Mouse (Mus musculus) layer of hippocampus, adult 2 months (tissue): ENCODE measurements around the gene Brinp3. TPM values are rescaled to one million over a fixed set of nuclear protein-coding genes. Genes with fewer than 3 reads are reported as not detected.

ENCODE experiments used
- DNase-seq, 2 experiments: peaks; one replicate each; pipeline ENCODE4 v3.0.0; 2022; ENCODE audit warnings: low spot score in 2 of 2
- H3K27ac ChIP-seq: fragments of 200-600 bp; 2 replicates; pipeline ENCODE4 v1.8.1; 2022
- H3K4me3 ChIP-seq: fragments of 200-600 bp; 2 replicates; pipeline ENCODE4 v1.8.1; 2022; ENCODE audit warnings: mild to moderate bottlenecking
- CTCF ChIP-seq: fragments of 200-600 bp; conservative IDR thresholded peaks from 2 replicates; pipeline ENCODE4 v1.8.1; 2022; ENCODE audit warnings: antibody characterized with exemption, mild to moderate bottlenecking, moderate library complexity
- total RNA-seq, 2 experiments: library from RNA; stranded (reverse); gene quantifications; 2 replicates each; pipeline ENCODE4 v1.2.3; 2021

The Brinp3 gene
- total RNA-seq, 2 experiments from 2014 or later = 14.7 to 15.6 TPM

DNA sequence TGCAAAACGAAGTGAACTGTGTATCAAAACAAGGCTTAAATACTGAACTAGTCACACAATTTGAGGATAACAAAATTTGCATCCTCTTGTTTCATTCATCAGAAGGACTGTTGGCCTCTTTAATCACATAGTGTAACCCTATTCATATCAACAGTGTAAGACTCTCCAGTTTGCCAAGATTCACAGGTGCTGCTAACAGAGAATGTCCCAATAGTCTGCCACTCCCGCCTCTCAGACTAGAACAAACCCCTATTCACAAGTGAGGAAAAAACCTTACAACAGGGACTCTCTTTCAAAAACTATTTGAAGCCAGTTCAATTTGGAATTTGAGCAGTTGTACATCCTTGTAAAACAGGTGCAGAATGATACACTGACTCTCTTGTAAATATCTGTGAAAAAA lies 349.5 kb downstream of the Brinp3 start:
- H3K27ac ChIP-seq = no peak overlapping the region
- H3K4me3 ChIP-seq = no peak overlapping the region
- no peak for TF ChIP-seq CTCF
- DNase-seq = peak in 1 of 2 experiments; percentile 9

DNA sequence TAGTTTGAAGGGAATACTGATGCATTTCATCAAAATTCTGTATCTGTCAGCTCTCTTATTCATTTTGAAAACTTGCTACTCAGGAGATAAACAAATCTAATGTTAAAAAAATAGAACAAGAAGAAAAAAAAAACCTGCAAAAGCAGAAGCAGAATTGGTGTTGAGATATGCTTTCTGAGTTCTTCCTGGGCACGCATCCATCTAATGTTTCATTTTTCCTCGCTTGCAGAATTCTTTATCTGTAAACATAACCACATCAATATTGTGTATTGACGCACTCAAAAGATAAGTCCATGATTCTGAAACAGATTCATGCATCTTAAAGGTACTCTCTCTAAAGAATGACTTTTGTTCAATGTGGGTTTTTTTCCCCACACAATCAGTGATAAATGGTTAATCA lies 354.3 kb downstream of the Brinp3 start:
- Histone ChIP-seq H3K4me3 (no peak overlapping the region), H3K27ac (no peak overlapping the region)
- no peak for TF ChIP-seq CTCF
- no peak for DNase-seq

DNA sequence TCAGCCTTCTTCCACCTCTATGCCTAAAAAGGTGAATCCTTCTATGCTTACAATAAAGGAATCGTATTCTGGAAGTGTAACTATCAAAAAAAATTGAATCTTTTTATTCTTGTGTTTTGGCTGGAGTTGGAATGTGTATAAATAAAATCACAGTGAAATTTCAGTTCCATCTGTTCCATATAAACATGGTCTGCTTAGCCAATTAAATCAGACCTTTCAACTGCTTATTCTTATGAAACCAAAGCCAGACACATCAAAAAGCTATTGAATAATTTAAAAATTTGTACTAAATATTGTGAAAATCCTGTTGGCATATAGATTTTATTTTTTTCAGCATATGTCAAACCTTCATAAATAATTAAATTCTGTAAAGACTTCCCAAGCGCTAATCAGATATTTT lies 355.6 kb downstream of the Brinp3 start:
- Histone ChIP-seq H3K4me3 (no peak overlapping the region), H3K27ac (no peak overlapping the region)
- no peak for TF ChIP-seq CTCF
- DNase-seq = no peak

DNA sequence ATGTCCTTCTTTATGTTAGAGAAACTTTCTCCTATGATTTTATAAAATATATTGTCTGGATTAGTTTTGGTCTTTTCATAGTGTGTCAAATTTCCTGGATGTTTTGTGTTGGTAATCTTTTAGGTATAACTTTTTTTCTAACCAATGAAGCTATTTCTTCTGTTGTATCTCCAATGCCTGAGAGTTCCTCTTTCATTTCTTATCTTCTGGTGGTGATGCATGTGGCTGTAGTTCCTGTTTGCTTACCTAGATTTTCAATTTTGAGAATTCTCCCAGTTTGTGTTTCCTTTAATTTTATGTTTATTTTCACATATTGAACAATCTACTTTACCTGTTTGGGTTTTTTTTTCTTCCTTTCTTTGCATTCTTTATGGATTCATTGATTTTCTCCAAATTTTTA lies 404.1 kb downstream of the Brinp3 start:
- no peak for TF ChIP-seq CTCF
- Histone ChIP-seq H3K4me3 (no peak overlapping the region), H3K27ac (no peak overlapping the region)
- DNase-seq = no peak

DNA sequence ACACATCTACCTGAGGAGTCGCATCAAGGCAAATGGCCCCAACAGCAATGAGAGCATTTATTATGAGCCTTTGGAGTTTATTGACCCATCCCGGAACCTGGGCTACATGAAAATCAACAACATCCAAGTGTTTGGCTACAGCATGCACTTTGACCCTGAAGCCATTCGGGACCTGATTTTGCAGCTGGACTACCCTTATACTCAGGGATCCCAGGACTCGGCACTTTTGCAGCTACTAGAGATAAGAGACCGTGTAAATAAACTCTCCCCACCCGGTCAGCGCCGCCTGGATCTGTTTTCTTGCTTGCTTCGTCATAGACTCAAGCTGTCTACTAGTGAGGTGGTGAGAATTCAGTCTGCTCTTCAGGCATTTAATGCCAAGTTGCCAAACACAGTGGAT lies 407.1 kb downstream of the Brinp3 start:
- Histone ChIP-seq H3K27ac (no peak overlapping the region), H3K4me3 (no peak overlapping the region)
- DNase-seq = no peak
- no peak for TF ChIP-seq CTCF

DNA sequence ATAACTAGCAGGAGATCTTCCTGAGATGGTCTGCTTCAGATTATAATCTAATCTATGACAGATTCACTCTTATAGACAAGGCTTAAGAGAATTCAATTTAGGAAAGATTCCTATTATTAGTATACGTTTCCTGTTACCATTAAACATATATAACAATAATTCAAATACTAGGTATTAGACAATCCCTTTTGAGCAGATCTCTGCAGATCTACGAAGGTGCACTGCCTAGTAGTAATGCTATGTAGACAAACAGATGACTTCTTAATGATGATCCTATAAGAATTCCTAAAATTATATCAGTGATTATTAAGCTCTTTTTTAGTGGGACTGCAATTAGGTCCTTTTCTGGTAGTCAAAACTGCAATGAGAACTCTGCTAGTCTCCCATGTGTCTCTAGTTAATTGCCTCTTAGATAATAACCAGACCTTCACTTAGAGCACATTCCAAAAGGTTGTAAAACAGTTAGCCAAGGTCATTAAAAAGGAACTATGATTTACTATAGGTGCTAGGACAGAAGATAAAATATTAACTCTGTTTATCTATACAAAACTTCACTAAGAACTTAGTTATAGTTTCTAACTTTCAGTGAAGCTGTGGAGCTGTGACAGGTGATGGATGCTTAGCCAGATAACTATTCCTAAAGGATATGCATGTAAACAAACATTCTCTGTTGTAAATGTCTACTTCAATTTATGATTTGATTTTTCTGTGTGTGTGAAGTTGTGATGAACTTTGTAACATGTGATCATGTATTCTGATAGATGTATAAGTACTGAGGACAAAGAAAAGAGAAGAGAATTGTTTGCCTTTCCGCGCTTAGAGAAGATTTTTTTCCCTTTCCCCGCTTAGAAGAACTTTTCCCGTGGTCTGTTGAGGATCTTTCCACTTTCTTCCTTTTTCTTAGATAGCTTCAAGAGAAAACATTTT lies 445.2 kb downstream of the Brinp3 start:
- Histone ChIP-seq H3K27ac (no peak overlapping the region), H3K4me3 (no peak overlapping the region)
- no peak for DNase-seq
- TF ChIP-seq CTCF = no peak
